Mouse (Mus musculus) neural tube, embryonic 11.5 days (tissue): Measurements from ENCODE around the gene Cops7a. TPM values are rescaled to one million over a fixed set of nuclear protein-coding genes. Genes with fewer than 3 reads are reported as not detected.

Experiments used
- ATAC-seq: fragments of 200-750 bp; cut with Nextera tagmentation; 2 replicates; pipeline ENCODE4 v1.8.0; 2017; ENCODE audit warnings: moderate number of reproducible peaks, mild to moderate bottlenecking, moderate TSS enrichment, moderate library complexity; ENCODE audit not compliant: insufficient read depth, low FRiP score, low TSS enrichment
- DNase-seq: peaks from one replicate; pipeline ENCODE4 v3.0.0-alpha.2; 2015; ENCODE audit warnings: low spot score
- H3K27ac ChIP-seq: fragments of 300-500 bp; sonication (generic); 2 replicates; pipeline ENCODE4 v1.5.1; 2014; ENCODE audit warnings: low read depth, mild to moderate bottlenecking, low read length
- H3K27me3 ChIP-seq: fragments of 300-500 bp; sonication (generic); 2 replicates; pipeline ENCODE4 v1.6.1; 2014; ENCODE audit warnings: mild to moderate bottlenecking, low read length, mixed read lengths; ENCODE audit not compliant: control insufficient read depth, insufficient read depth
- H3K36me3 ChIP-seq: fragments of 300-500 bp; sonication (generic); 2 replicates; pipeline ENCODE4 v1.6.1; 2014; ENCODE audit warnings: mild to moderate bottlenecking, low read length, moderate library complexity, mixed read lengths; ENCODE audit not compliant: control insufficient read depth, insufficient read depth
- H3K4me1 ChIP-seq: fragments of 300-500 bp; sonication (generic); 2 replicates; pipeline ENCODE4 v1.6.1; 2014; ENCODE audit warnings: low read length, mixed read lengths; ENCODE audit not compliant: control insufficient read depth, insufficient read depth
- H3K4me2 ChIP-seq: fragments of 300-500 bp; sonication (generic); 2 replicates; pipeline ENCODE4 v1.6.1; 2014; ENCODE audit warnings: low read depth, mild to moderate bottlenecking, moderate library complexity
- H3K4me3 ChIP-seq: fragments of 300-500 bp; sonication (generic); 2 replicates; pipeline ENCODE4 v1.5.1; 2014; ENCODE audit warnings: low read depth, low read length
- H3K9ac ChIP-seq: fragments of 300-500 bp; sonication (generic); 2 replicates; pipeline ENCODE4 v1.6.1; 2014; ENCODE audit warnings: mild to moderate bottlenecking, low read length
- H3K9me3 ChIP-seq: fragments of 300-500 bp; sonication (generic); 2 replicates; pipeline ENCODE4 v1.6.1; 2016; ENCODE audit warnings: low read length; ENCODE audit not compliant: control insufficient read depth
- WGBS: fragments of 180-500 bp; shearing (Covaris S2); extraction: QIAGEN DNeasy Blood & Tissue Kit; methylation state at CpG from one replicate; pipeline ENCODE4 v1.1.7; 2014; 5-methylcytosine and 5-hydroxymethylcytosine counted together
- polyA plus RNA-seq: library from polyadenylated mRNA; unstranded; fragments of >200 nt; fragmentation: Nextera tagmentation; extraction: Ambion mirVana; gene quantifications from 2 replicates; pipeline ENCODE4 v1.2.1, GENCODE M21; 2014

The Cops7a gene
- polyA plus RNA-seq: 110 and 118 TPM in 2 replicates

DNA sequence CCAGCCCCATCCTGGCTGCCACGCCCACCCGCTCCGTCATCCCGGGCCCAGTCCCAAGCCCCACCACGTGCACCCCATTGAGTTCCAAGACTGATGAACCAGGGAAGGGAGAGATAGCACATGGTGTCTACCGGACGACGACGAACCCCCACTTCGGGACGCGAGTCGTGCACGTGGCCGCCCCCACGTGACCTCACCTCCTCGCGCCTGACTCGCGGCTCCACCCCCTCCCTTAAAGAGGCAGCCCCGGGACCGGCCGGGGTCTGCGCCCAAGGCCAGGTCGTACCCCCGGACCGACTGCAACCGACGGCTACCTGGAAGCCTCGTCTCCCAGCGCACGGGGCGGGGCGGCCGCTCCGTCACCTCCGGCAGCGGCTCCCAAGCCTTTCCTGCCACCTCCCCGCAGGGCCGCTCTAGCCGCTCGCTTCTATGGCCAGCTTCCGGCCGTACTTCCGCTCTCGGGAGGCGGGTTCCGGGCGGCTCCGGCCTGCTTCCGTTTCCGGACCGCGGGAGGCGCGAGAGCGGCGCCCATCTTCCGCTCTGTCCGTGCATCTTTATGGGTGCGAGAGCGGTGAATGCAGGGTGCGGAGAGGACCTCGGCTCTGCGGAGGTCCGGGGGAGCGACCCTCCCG is at the start of gene Cops7a:
Gene Cops7a (minus strand): TSS at position 451 of the 632 bp plus-strand sequence.
- under 1% methylated on average over 65 of the region's 68 CpGs for WGBS
- no peaks in the 10 kb centered on the region for H3K9me3 ChIP-seq
- ATAC-seq (peak; percentile 91), DNase-seq (peak; percentile 97)
- H3K36me3 ChIP-seq: peaks cover 4% of the 10 kb centered on the region; the same call in 1 of the 2 replicates
- H3K9ac ChIP-seq: peak within 1 kb of the TSS; percentile 92
- H3K4me3 ChIP-seq: peak within 1 kb of the TSS; percentile 76
- peak within 1 kb of the TSS; percentile 85 for H3K27ac ChIP-seq
- no peaks in the 10 kb centered on the region for H3K27me3 ChIP-seq
- H3K4me2 ChIP-seq: peak within 1 kb of the TSS; percentile 84
- H3K4me1 ChIP-seq: peaks cover 6% of the 10 kb centered on the region; the same call in 1 of the 2 replicates

DNA sequence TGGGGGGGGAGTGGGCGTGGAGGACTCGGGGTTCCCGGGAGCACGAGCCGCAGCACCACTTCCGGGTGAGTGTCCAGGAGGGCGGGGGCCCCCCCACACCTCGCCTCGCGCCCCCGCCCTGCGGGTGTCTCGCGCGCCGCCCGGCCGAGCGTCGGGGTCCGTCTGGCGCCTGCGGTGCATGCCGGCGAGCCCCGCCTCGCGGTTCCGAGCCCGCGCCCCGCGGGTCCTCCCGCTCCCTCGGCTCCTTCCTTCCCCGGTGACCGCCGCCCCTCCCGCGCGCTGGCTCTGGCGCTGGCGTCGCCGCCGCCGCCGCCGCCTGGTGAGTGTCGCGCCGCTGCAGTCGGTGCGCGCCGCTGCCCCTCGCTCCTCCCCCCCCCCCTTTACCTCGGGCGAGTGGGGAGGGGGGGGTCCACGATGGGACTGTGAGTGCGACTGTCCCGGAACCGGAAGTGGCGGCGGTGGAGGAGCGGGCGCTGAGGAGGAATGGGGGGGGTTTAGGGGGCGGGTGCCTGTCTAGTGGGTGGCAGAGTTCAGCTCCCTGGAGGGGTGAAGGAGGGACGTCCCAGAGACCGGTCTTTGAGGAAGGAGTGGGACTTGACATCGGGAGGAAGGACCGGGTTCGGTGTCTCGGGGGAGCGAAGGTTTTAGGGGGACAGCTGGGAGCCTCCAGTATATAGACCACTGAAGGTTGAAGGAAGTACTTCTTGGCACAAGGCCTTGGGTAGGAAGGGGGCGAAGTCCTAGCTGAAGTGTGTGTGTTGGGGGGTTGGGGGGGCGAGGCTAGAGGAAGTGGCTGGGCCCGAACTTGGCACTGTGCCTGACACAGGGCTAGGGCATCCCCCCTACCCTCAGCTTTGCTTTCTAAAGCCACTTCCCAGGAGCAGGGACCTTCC is 44.1 kb upstream of the Cops7a start:
- H3K27me3 ChIP-seq: no peaks in the 10 kb centered on the region
- peaks cover 5% of the 10 kb centered on the region for H3K4me1 ChIP-seq
- 0 out of 2 replicates have a peak, but pooled peaks cover 2% of the 10 kb centered on the region for H3K36me3 ChIP-seq
- peak overlapping the region; percentile 99 for H3K27ac ChIP-seq
- WGBS: 2% methylated on average over 26 of the region's 78 CpGs
- ATAC-seq: peak; percentile 77
- DNase-seq: peak; percentile 88
- H3K9me3 ChIP-seq: no peaks in the 10 kb centered on the region
- peak overlapping the region; percentile 94 for H3K9ac ChIP-seq
- H3K4me3 ChIP-seq: peak overlapping the region; percentile 90
- peak overlapping the region; percentile 85 for H3K4me2 ChIP-seq

DNA sequence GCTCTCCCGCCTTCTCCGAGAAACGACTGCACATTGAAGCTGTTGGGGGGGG is 43.6 kb upstream of the Cops7a start, which contains the start of gene Zfp384:
Gene Zfp384 (plus strand): TSS at position 17 of the 52 bp plus-strand sequence.
- 0% methylated on average over 3 of the region's 3 CpGs for WGBS
- Histone ChIP-seq H3K36me3 (0 out of 2 replicates have a peak, but pooled peaks cover 2% of the 10 kb centered on the region), H3K4me1 (peaks cover 5% of the 10 kb centered on the region), H3K4me2 (peak within 1 kb of the TSS; percentile 85), H3K9me3 (no peaks in the 10 kb centered on the region), H3K9ac (peak within 1 kb of the TSS; percentile 94), H3K4me3 (peak within 1 kb of the TSS; percentile 90), H3K27me3 (no peaks in the 10 kb centered on the region), H3K27ac (peak within 1 kb of the TSS; percentile 99)
- DNase-seq: no peak
- ATAC-seq: no peak

DNA sequence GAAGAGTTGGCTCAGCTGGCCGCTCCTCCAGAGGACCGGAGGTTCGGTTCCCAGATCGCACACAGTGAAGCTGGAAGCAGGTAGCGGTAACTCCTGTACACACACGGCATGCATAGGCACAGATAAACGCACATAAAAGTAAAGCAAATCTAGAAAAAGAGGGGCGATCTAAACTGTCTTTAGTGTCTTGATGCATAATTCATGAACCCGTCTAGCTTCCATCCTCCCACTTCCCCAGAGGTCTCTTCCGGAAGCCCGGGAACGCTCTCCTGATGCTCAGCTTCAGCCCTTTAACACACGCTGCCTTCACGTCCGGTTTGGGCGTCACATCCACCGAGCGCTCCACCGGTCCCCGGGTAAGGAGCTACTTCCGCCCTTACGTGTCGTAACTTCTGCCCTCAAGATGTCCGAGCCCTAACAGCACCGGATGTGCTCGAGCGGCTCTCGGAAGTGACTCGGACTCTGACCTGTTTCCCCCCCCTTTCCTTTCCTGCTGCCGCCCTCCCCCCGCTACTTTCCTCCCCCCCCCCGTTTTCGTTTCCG is 43.3 kb upstream of the Cops7a start:
- H3K27me3 ChIP-seq: no peaks in the 10 kb centered on the region
- peaks cover 5% of the 10 kb centered on the region for H3K4me1 ChIP-seq
- H3K4me3 ChIP-seq: peak overlapping the region; percentile 90
- peak overlapping the region; percentile 57 for H3K4me2 ChIP-seq
- no peaks in the 10 kb centered on the region for H3K9me3 ChIP-seq
- no peaks in the 10 kb centered on the region for H3K36me3 ChIP-seq
- DNase-seq: peak; percentile 96
- H3K9ac ChIP-seq: peak overlapping the region; percentile 94
- 0% methylated on average over 32 of the region's 34 CpGs for WGBS
- ATAC-seq: peak; percentile 97
- peak overlapping the region; percentile 99 for H3K27ac ChIP-seq

DNA sequence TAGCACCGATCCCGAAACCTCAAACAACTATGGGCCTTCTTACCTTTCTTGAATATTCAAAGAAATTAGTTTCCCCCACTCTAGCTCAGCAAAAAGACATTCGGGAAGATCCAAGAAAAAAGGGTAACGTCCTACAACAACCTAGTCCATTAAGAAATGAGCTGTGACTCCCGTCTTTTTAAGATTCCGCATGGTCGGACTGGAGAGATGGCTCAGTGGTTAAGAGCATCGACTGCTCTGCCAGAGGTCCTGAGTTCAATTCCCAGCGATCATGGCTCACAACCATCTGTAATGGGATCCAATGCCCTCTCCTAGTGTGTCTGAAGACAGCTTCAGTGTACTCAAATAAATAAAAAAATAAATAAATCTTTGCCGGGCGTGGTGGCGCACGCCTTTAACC is 42.7 kb upstream of the Cops7a start:
- peak overlapping the region; percentile 84 for H3K27ac ChIP-seq
- no peaks in the 10 kb centered on the region for H3K9me3 ChIP-seq
- ATAC-seq (peak; percentile 0; the same call in 1 of the 2 replicates), DNase-seq (no peak)
- no peaks in the 10 kb centered on the region for H3K36me3 ChIP-seq
- WGBS: 46% methylated on average over 13 of the region's 13 CpGs
- H3K4me1 ChIP-seq: peaks cover 5% of the 10 kb centered on the region
- no peaks in the 10 kb centered on the region for H3K27me3 ChIP-seq
- H3K4me3 ChIP-seq: peak overlapping the region; percentile 90
- peak overlapping the region; percentile 57 for H3K4me2 ChIP-seq
- H3K9ac ChIP-seq: peak overlapping the region; percentile 62

DNA sequence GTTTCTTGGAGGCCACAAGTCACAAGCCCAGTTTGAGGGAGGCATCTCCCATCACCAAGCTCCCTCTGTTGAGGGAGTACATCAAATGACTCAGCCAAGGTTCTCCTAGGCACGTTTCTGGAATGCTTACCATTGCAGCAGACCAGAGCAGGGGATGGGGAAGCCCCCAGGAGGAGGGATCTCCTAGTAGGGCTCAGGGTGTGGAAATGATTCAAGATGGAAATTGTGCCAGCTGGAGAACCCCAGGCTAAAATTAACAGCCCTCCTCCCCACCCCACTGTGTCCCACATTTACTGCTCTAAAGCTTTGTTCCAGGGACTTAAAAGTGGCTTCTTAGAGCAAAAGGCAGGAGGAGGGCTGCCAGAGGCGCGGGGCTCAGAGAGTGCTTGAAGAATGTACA is 39.7 kb upstream of the Cops7a start:
- Histone ChIP-seq H3K4me3 (no peak overlapping the region), H3K4me2 (no peak overlapping the region), H3K27ac (no peak overlapping the region), H3K4me1 (peaks cover 4% of the 10 kb centered on the region), H3K36me3 (no peaks in the 10 kb centered on the region), H3K9me3 (no peaks in the 10 kb centered on the region), H3K9ac (no peak overlapping the region), H3K27me3 (peaks cover 7% of the 10 kb centered on the region; the same call in 1 of the 2 replicates)
- ATAC-seq (no peak), DNase-seq (no peak)
- 18% methylated on average over 3 of the region's 3 CpGs for WGBS

DNA sequence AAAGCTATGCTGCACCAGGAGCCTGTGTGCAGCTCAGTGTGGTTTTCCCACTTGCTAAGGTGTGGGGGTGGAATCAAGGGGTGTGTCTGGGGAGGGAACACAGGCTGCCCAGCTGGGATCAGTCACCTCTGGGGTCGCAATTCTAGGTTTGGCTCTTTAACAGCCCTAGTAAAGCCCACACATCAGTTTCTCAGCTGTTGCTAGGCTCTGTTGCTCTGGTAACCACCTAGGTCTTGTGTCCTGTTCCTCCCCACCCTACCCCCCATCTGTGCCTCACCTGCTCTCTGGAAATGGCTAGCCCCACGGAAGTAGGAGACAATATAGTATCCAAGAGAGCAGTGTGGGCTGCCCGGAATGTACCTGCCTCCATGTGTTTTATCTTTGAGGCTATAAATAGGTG is 38.4 kb upstream of the Cops7a start:
- Histone ChIP-seq H3K4me2 (no peak overlapping the region), H3K4me3 (no peak overlapping the region), H3K27me3 (peaks cover 19% of the 10 kb centered on the region), H3K27ac (no peak overlapping the region), H3K4me1 (no peaks in the 10 kb centered on the region; the same call in 1 of the 2 replicates), H3K9me3 (no peaks in the 10 kb centered on the region), H3K36me3 (no peaks in the 10 kb centered on the region), H3K9ac (no peak overlapping the region)
- 40% methylated on average over 3 of the region's 3 CpGs for WGBS
- ATAC-seq (no peak), DNase-seq (no peak)

DNA sequence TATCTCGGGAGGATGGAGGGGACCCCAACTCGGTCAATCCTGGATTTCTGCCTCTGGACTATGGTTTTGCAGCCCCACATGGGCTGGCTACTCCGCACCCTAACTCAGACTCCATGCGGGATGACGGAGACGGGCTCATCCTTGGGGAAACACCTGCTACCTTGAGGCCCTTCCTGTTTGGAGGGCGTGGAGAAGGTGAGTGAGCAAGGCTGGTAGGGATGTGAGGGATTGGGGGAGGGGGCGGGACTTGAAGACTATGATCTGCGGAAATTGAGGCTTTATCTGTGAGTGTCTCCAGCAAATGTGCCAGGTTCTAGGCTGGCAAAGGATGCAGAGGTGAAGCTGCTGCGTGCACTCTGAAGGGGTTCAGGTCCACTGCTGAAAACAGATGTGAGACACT is 34.2 kb upstream of the Cops7a start:
- Histone ChIP-seq H3K4me3 (no peak overlapping the region), H3K4me1 (peaks cover 4% of the 10 kb centered on the region; the same call in 1 of the 2 replicates), H3K9me3 (no peaks in the 10 kb centered on the region), H3K27ac (no peak overlapping the region), H3K9ac (no peak overlapping the region), H3K27me3 (peaks cover 56% of the 10 kb centered on the region), H3K4me2 (no peak overlapping the region), H3K36me3 (no peaks in the 10 kb centered on the region)
- WGBS: 28% methylated on average over 10 of the region's 10 CpGs
- ATAC-seq: no peak
- no peak for DNase-seq
